Mouse (Mus musculus): ENCODE measurements around the gene Lrrc40.
A peak's percentile ranks its signal among the peaks of the same experiment; 100 is the strongest.
"Not testable (repeated sequence)": the region's sequence is repeated elsewhere in the genome, so short reads cannot be mapped to it uniquely, and the experiment has no call there.

The Lrrc40 gene

GRCm38 (mm10) chr3:158091601-158092000 lies 55.1 kb downstream of the Lrrc40 start:
- no peak for DNase-seq

DNA sequence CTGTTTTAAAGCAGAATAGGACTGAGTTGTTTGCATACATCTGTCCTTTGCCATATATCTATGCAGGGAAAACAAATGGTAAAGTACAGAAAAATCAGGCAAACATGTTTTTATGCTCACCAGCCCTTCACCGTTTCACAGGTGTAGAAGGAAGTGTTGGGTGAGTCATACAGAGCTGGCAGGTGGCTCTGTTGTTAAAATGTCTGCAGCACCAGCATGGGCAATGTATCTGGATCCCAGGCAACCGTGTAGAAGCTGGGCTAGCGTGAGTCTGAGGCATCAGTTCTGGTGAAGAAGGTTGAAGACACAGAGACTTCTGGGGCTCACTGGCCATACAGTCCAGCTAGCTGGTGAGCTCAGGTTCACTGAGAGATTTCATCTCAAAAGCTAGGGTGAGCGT lies 57.5 kb downstream of the Lrrc40 start:
- no peak for DNase-seq

DNA sequence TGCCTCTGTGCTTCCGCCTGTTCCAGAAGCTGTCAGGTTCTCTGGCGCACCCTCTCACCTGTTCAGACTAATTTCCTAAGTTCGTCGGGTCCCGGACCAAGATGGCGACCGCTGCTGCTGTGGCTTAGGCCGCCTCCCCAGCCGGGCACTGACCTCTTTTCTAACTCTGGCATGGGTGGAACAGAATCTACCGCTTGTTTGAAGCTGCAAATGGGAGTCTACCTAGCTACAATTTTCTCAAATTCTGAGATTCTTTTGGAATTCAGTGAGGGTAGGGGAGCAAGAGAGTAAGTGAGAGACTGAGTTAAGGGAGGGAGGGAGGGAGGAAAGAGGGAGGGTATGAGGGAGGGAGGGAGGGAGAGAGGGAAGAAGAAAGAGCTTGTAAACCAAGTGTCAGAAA lies 65.6 kb downstream of the Lrrc40 start:
- not testable (repeated sequence) for DNase-seq

DNA sequence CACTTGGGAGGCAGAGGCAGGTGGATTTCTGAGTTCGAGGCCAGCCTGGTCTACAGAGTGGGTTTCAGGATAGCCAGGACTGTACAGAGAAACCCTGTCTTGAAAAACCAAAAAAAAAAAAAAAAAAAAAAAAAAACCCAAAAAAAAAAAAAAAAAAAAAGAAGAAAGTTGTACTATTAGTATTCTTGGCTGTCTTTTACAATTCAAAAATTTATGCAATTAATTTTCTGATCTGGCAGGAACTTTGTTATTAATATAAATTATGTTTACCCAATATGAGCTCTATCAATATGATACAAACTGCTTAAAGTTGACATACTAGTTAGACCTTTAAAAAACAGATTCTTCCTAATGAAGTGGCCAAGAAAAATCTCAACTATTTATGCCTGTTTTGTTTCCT lies 66.1 kb downstream of the Lrrc40 start:
- DNase-seq, result not testable (repeated sequence)

GRCm38 (mm10) chr3:158103467-158103866 lies 67.0 kb downstream of the Lrrc40 start:
- DNase-seq, result peak in 1 of 2 experiments; percentile 1

GRCm38 (mm10) chr3:158105260-158105659 lies 68.8 kb downstream of the Lrrc40 start:
- no peak for DNase-seq
